Comparison of ENCODE assay signal across 9 mouse cellular contexts in genomic region chr8:117363291-117363690, GRCm38 (mm10).
DNase-seq lines count a peak whose midpoint lies in the region; ATAC-seq lines count a peak whose summit lies in the region.
"Had no signal": no experiment of that assay in that cellular context is flagged by ENCODE, and none has a peak within 500 bp of the region (broad histone marks: within the 10 kb centered on the region; RNA-seq: fewer than 3 reads in every experiment).

No protein-coding gene starts in this region.

- no peak overlapping the region for H3K4me2 ChIP-seq in liver, embryonic 11.5 days
- H3K4me2 ChIP-seq: liver, embryonic 15.5 days had no signal

- H3K27me3 ChIP-seq in liver, embryonic 11.5 days (replicated peaks; ENCODE audit: control insufficient read depth, insufficient read depth, low read length): no peaks in the 10 kb centered on the region
- no peaks in the 10 kb centered on the region for H3K27me3 ChIP-seq in embryonic facial prominence, embryonic 10.5 days (replicated peaks; ENCODE audit: low read depth, poor library complexity, severe bottlenecking)
- H3K27me3 ChIP-seq: liver, embryonic 15.5 days had no signal

- no peak overlapping the region for H3K4me3 ChIP-seq in liver, embryonic 11.5 days (ENCODE audit: low read depth, low read length)
- no peak overlapping the region for H3K4me3 ChIP-seq in embryonic facial prominence, embryonic 10.5 days
- H3K4me3 ChIP-seq: liver, embryonic 15.5 days had no signal

- H3K27ac ChIP-seq in liver, embryonic 11.5 days (ENCODE audit: low read depth, low read length): no peak overlapping the region
- no peak overlapping the region for H3K27ac ChIP-seq in embryonic facial prominence, embryonic 10.5 days (replicated peaks)

- WGBS in liver, embryonic 11.5 days: 86% methylated on average over 10 of the region's 10 CpGs
- WGBS in embryonic facial prominence, embryonic 10.5 days: 91% methylated on average over 10 of the region's 10 CpGs

- no peaks in the 10 kb centered on the region for H3K9me3 ChIP-seq in liver, embryonic 11.5 days (ENCODE audit: control insufficient read depth, low read length)
- H3K9me3 ChIP-seq in embryonic facial prominence, embryonic 10.5 days: no peaks in the 10 kb centered on the region
- H3K9me3 ChIP-seq: liver, embryonic 15.5 days had no signal

- DNase-seq in layer of hippocampus, postnatal 10 days (ENCODE audit: low spot score in 2 of 2): peak; percentile 47 to 61
- DNase-seq in layer of hippocampus, postnatal 25 days (ENCODE audit: extremely low spot score in 1 of 2, low spot score in 1 of 2): no peak
- DNase-seq in cerebellum, adult 11 months: peak; percentile 72
- DNase-seq in gastrocnemius, postnatal 10 days: peak; percentile 73
- peak; percentile 56 to 66 for DNase-seq in kidney, postnatal 36 days
- no peak for DNase-seq in liver, embryonic 11.5 days (ENCODE audit: low spot score)
- no peak for DNase-seq in left cerebral cortex, adult 9 months (ENCODE audit: low spot score in 2 of 2)
- DNase-seq in embryonic facial prominence, embryonic 10.5 days (ENCODE audit: low spot score): no peak

- H3K9ac ChIP-seq in liver, embryonic 11.5 days (ENCODE audit: low read depth, low read length): no peak overlapping the region
- H3K9ac ChIP-seq: liver, embryonic 15.5 days had no signal

- no peaks in the 10 kb centered on the region for H3K36me3 ChIP-seq in liver, embryonic 11.5 days (ENCODE audit: control insufficient read depth, insufficient read depth, low read length)
- H3K36me3 ChIP-seq in embryonic facial prominence, embryonic 10.5 days (replicated peaks): peaks cover 3% of the 10 kb centered on the region
- H3K36me3 ChIP-seq: liver, embryonic 15.5 days had no signal

- ATAC-seq in liver, embryonic 11.5 days (replicated peaks; ENCODE audit: low FRiP score): no peak

- H3K4me1 ChIP-seq in liver, embryonic 11.5 days (replicated peaks; ENCODE audit: control insufficient read depth, insufficient read depth, low read length): peaks cover 52% of the 10 kb centered on the region
- peaks cover 53% of the 10 kb centered on the region for H3K4me1 ChIP-seq in embryonic facial prominence, embryonic 10.5 days

Comparison
In these comparisons a context has a peak if more than half of its experiments do, and no peak if none do; other contexts are left out.
1. DNase-seq: peak in layer of hippocampus, postnatal 10 days (2 of 2), cerebellum, adult 11 months (single experiment), gastrocnemius, postnatal 10 days (single experiment) and kidney, postnatal 36 days (2 of 2); none in layer of hippocampus, postnatal 25 days (0 of 2), liver, embryonic 11.5 days (single experiment), left cerebral cortex, adult 9 months (0 of 2) and embryonic facial prominence, embryonic 10.5 days (single experiment).